Mouse (Mus musculus) kidney, postnatal 25 days (tissue): ENCODE data around the gene Ildr1.

Experiments used
- DNase-seq, 2 experiments: peaks; one replicate each; pipeline ENCODE4 v3.0.0; 2021; ENCODE audit warnings: mixed read lengths in 2 of 2

Gene Ildr1

GRCm38 (mm10) chr16:36707702-36708423 is 14.1 kb downstream of the Ildr1 start:
- peak; percentile 50 to 80 for DNase-seq

DNA sequence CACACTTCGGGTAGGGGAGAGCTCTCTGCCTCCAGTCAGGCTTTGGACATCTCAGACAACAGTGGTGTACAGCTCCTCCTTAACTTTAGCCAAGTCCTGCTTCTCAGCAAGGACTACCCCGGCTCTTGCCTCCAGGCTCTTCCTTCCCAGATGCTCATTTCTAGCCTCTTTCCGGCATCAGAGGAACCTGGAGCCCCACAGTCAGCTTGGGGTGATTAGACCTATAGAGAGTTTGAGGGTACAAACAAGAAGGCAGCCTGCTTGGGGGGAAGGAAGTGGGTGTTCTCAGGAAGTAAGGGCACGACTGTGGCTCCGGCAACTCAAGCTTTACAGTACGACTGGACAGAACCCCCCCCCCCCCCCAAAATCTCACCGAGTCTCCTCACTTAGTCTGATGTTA is 15.0 kb downstream of the Ildr1 start:
- DNase-seq: no peak

DNA sequence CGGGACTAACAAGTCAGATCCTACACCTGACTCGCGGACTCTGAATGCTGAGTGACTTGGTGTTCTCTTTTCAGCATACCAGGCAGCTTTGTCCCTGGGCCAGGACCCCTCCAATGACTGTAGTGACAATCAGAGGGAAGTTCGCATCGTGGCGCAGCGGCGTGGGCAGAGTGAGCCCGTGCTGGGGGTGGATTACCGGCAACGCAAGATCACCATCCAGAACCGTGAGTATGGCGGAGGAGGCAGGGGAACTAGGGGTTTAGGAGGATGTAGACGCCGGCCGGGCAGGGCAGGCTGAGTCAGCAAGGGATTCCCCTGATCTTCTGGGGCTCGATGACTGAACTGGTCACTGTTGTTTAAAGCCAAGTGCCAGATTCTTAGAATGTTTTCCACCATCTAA is 15.6 kb downstream of the Ildr1 start:
- DNase-seq: no peak

DNA sequence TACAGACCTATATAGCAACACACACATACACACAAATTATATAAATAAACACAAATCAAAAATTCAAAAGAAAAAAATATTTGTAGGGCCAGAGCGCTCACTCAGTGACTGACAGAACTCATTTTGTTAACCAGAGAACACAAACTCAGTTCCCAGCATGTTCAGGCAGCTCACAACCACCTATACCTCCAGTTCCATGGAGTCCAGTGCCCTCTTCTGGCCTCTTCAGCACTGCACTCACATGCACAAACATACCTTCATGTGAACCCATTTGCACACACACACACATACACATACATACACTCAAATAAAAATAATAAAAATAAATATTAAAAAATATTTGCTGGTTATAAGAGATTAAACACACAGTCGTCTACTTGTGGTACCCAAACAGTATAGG is 17.0 kb downstream of the Ildr1 start:
- no peak for DNase-seq

DNA sequence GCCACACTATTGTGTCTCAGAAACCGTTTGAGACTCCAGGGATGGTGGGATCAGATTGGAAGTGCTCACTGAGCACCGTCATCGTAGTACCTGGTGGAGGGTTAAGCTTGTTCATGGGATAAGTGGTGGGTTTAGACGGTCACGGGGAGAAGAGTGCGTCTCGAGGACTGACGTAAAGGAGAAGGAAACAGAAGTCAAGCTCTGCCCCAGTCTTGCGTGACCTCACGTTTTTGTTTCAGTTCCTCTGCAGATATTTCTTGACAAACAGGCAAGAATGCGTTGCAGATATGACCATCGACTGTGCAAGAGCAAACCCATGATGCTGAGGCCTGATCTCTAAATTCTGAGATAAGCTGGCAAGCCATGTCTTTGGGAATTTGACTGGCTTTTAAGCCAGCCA is 18.0 kb downstream of the Ildr1 start:
- DNase-seq: no peak

DNA sequence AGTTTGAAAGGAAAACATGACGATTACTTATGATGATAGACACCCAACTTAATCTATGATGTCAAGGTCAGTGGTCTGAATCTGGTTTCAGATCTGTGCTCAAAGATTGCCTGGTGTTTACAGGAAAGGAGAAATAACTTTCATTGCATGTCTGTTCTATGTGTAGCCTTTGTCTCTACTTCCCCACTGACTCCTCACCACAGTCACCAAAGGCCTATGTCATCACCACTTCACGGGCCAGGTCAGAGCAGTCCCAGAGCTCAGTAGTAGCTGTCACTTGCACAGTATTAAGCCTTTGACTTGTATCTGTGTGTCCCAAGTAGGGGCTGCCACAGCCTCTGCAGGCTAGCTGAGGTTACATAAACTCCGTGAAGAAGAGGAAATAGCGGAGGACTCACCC is 23.7 kb downstream of the Ildr1 start:
- no peak for DNase-seq

DNA sequence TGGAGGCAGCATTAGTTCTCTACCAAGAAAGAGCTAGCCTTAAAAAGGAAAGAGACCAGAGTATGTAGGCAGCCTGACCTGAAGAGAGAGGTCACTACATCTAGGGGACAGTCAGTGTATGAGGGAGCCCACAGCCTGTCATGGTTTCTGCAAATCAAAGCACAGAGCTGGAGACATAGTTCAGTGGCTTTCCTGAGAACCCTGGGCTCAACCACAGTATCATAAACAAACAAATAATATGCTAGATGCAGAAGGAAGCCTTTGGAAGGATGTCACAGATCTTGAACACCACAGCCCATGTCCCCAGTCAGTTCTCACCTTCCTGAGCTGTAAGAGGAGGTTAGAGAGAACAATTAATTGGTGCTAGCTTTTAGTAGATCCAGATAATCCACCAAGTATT is 24.9 kb downstream of the Ildr1 start:
- DNase-seq: no peak

GRCm38 (mm10) chr16:36720194-36721055 is 26.6 kb downstream of the Ildr1 start:
- no peak for DNase-seq

DNA sequence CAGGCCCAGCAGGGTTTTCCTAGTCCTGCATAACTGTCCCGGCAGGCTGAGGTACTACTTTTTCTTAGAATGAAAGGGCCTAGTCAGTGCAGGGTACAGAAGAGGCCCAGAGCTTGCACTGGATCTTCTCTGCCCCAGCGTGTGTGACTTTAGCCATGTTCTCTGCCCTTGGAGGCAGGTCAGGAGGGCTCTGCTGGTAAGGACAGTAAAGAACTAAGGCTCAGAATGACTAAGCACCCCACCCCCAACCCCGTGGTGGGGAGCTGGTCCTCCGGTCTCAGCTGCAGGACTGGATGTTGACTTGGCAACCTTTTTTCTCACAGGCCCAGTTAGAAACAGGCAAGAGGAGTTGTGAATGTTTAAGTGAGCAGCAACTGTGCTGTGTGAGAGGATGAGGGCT is 29.0 kb downstream of the Ildr1 start:
- no peak for DNase-seq

GRCm38 (mm10) chr16:36723880-36724443 is 30.2 kb downstream of the Ildr1 start:
- DNase-seq: no peak

GRCm38 (mm10) chr16:36728959-36729358 is 35.2 kb downstream of the Ildr1 start:
- no peak for DNase-seq

DNA sequence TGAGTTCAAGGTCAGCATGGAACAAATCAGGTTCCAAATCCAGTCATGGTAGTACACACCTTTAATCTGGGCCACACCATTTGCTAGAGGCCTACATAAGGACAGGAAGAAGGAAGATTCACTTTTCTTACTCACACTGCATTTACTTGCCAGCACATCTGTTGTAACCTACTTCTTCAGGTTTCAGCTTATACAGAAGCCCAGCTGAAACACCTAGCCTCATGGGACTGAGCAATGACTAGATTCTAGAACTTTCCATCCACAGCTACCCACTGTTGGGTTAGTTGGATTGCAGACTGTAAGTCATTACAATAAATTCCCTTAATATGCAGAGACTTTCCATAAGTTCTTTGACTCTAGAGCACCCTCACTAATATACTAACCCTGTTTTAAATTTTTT is 38.8 kb downstream of the Ildr1 start:
- no peak for DNase-seq

DNA sequence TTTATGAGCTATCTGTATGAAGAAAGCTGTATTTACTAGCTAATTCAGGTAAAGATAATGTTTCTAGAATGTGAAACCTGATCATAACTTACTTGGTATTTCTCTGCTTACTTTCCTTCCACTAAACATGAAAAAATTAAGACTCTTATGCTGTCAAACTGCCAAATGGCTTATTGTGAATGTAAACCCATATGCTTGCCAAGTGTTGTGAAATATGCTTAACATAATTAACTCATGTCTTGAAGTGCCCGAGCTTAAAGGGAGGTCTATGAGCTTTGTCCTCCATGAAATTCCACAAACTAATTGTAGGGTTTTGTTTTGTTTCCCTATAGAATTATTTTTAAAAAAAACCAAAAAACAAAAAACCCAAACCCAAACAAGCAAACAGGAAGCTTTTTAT is 40.0 kb downstream of the Ildr1 start:
- no peak for DNase-seq

- peak; percentile 72 to 73 for DNase-seq
Observed at GRCm38 (mm10) chr16:36735421-36735820, 41.6 kb downstream of the Ildr1 start.

DNA sequence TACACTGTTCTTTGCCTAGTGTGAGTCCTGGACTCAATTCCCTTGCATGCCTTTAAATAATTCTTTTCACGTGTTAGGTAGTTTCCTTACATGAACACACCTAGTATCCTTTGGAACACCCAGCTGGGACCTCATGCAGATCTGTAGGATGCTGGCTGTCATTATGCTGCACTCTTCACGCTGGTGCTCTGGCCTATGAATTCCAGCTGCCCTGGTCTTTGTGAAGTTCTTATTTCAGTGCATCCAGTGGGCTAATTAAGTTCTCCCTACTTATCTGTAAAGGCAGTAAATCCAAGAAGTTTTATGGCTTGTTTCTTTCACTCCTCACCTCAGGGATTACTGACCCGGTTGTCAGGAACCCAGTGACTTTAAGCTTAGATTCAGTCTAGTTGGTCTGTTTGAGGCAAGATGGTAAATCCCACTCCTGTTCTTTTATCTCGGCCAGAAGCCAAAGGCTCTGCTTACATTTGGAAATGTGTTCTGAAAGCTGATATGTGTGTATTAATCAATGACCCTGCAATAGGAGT is 45.7 kb downstream of the Ildr1 start:
- no peak for DNase-seq

GRCm38 (mm10) chr16:36743580-36743979 is 49.8 kb downstream of the Ildr1 start:
- no peak for DNase-seq

DNA sequence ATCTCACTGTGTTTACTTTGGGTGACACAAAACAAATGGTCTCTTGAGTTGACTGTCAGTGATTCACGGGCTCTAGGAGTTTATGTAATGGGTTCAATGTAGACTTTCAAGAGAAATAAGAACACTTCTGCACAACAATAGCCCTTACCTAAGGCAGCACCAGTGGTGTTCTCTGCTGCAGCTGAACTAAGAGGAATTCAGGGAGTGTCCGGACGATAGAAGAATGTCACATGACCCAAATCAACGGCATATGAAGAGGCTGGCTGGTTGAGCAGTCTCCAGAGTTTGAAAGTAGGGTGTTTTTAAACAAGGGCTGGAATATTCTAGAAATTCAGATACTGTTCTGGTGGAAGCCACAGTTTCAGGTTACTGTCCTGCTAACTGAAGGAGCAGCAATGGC is 53.3 kb downstream of the Ildr1 start:
- no peak for DNase-seq

DNA sequence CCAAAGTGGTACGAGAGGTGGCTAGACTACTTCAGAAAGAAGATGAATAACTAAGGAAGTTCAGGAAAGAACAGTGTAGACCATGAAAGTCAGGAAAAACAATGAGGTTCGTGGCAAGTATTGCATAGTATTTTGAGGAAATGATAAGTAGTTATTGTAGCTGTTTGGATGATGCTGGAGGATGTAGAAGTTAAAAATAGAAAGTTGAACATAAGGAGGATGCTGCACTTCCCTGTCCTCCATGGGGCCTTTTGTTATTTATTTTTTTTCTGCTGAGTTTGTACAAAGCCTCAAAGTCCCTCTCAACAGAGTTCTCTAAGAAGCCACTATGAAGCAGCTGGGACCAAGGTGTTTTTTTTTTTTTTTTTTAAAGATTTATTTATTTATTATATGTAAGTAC is 54.0 kb downstream of the Ildr1 start:
- no peak for DNase-seq

DNA sequence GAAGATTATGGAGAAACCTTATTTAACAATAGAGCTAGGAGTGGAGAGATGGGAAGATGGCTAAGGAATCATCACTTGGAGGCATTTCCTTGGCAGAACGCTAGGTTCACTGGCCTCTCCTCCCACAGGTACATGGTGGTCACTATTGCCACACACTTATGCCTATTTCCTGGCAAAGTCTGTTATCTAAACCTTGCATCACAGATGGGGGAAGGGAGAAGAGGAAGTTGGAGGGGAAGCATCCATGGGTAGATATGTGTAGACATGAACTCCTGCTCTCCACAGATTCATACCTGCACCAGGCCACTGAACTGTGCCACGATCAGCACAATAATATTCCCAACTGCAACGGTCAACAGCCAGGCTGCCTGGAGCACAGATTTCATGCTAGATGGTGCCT is 58.2 kb downstream of the Ildr1 start:
- DNase-seq: no peak

DNA sequence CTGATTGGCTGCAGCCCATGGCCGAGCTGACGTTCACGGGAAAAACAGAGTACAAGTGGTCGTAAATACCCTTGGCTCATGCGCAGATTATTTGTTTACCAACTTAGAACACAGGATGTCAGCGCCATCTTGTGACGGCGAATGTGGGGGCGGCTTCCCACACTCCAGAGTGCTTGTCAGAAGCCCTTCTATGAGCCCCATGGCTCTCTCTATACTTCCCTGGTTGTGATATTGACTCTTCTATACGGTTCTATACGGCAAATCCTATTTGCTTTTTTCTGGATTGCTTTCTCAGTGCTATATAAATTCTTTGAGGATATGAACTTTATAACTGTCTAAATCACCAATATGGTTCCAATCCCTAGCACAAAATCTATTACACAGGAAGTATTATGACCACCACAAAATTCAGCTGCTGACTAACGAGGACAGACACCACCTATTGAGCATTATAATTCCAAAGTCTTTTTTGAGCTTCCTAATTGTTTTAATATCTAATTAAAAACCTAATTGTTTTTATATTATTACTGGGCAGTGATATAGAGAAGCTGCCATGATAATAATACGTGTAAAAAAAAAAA is 76.5 kb downstream of the Ildr1 start:
- no peak for DNase-seq

DNA sequence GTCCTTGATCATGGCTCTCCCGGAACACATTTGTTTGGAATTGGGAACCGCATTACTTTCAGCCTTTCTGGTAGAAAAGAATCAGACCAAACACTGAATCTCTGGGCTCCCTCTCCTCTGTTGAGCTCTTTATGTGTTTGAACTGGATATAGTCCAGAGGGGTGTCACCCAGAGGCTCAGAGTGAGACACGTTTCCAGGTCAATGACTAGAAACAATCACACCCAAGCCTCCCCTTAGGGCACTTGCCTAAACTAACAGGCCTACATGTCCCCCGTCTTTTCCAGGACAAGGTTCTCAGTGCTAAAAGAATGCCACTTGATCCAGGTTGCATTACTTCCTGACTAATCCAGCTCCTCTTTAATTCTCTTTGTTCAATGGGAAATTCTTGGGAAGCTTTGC is 77.1 kb downstream of the Ildr1 start:
- DNase-seq: no peak

DNA sequence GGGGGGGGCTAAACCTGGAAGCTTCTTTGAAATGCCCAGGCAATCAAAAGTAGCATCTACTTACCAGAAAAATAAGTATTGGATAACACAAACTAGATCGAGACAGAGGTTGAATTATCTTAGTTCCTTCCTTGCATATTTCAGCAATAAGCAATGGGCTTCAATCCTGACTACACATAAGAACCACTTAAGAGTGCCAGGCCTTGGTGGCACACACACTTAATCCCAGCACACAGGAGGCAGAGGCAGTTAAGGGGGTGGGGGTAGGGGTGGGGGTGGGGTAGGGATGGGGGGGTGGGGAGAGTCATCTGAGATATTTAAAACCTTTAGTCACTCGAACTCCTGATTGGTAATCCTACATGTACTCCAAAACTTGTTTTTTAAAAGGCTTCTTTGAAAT is 77.5 kb downstream of the Ildr1 start:
- DNase-seq: no peak

GRCm38 (mm10) chr16:36771703-36772102 is 77.9 kb downstream of the Ildr1 start:
- no peak for DNase-seq
